Mouse (Mus musculus): ENCODE measurements around the gene H2-T23.

GRCm38 (mm10) chr17:35994175-35994878 lies 38.3 kb downstream of the H2-T23 start:
- TF ChIP-seq CTCF (IDR thresholded peaks at IDR 0.05; ENCODE audit: low read depth), result no peak
- TF ChIP-seq EP300 (optimal IDR thresholded peaks at IDR 0.05), result no peak

Measured in stomach, postnatal 0 days (tissue).